Mouse (Mus musculus) stomach, adult 2 months (tissue): ENCODE measurements around the gene Wipf3. TPM values are rescaled to one million over a fixed set of nuclear protein-coding genes. Genes with fewer than 3 reads are reported as not detected.

Experiments
- polyA plus RNA-seq: library from polyadenylated mRNA; depleted of rRNA; stranded (reverse); fragments of >200 nt; gene quantifications from 2 replicates; pipeline ENCODE4 v1.2.3, GENCODE M21; 2012; rRNA removed

The Wipf3 gene
- 0.60 and 0.74 TPM in 2 replicates for polyA plus RNA-seq

DNA sequence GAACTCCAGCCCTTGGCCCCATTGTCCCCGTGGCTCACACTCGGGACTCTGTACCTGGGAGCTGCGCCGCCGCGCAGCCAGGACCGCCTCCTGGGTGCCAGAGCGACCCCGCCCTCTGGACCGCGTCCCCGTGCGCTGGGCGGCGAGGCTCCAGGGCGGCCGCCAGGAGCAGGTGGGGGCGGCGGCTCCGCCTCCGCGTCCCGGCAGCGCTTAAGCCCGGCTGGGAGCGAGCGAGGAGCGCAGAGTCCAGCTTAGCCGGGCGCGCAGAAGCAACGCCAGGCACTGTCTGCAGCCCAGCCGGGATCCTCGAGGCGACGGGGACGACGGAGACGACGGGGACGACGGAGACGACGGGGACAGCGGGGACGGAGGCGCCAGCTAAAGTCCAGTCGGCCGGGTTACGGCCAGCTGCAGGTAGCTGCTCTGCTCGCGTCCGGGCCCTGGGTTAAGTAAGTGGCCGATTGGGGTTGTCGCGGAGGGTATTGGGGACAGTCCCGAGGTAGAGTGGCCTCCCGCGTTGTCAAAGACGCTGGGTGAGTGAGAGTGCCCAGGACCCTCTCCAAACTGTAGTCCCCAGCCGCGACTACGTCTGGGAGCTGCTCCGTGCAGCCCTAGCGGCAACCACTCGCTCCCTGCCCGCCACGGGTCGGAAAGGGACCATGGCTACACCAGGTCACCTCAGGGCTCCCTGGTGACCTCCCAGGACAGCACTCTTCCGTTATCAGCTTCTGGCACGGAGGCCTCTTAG is at the start of gene Wipf3:
Gene Wipf3 (plus strand): TSS at position 157 of the 748 bp plus-strand sequence.

Other genes with a start within 250 kb of the Wipf3 start
- 2.0 and 2.1 TPM in 2 replicates for gene Prr15, start 103.8 kb upstream of the Wipf3 start, polyA plus RNA-seq
- 0.56 and 0.97 TPM in 2 replicates for gene Scrn1, start 136.9 kb downstream of the Wipf3 start, polyA plus RNA-seq
- gene Plekha8, start 165.5 kb downstream of the Wipf3 start, polyA plus RNA-seq, result 1.8 TPM in 2 replicates
- gene Fkbp14, start 167.7 kb downstream of the Wipf3 start, polyA plus RNA-seq, result 0.58 and 0.62 TPM in 2 replicates